Mouse (Mus musculus) thymus, postnatal 36 days (tissue): Measurements from ENCODE around the gene P2rx2.

Experiments used
- DNase-seq, 2 experiments: peaks; one replicate each; pipeline ENCODE4 v3.0.0; 2022; ENCODE audit warnings: mixed read lengths in 2 of 2

P2rx2 gene

GRCm38 (mm10) chr5:110313127-110313526, 29.9 kb downstream of the P2rx2 start:
- DNase-seq = no peak

DNA sequence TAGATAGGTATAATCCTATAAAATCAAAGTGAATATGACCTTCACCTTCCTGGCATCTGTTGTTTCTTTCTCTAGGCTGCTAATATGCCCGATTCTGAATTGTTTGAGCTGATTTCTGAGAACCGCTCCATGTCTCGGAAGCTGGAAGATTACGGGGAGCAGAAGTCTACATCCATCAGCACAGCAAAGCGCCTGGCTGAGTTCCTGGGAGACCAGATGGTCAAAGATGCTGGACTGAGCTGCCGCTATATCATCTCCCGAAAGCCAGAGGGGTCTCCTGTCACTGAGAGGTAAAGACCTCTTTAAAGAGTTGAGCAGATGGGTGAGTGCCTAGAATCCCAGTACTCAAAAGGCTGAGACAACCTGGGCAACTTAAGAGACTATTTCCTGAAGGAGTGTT, 34.2 kb downstream of the P2rx2 start:
- no peak for DNase-seq

DNA sequence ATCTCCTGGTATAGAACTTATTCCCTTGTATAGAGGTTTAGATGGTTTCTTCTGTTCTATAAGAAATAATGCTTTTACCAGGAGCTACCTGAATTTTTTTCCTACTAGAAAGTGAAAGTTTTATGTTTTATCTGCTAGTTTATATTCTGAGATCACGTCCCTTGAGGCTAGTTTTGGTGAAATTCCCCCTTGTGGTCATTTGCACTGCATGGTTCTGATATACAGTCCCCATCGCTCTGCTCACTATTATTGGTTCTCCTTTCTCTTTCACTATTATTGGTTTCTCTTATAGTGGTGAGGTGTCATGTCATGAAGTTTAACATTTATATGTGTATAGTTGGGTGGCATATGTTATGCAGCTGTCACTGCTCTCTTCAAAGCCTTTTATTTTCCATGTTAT, 42.4 kb downstream of the P2rx2 start:
- DNase-seq = no peak

GRCm38 (mm10) chr5:110296637-110297036, 46.4 kb downstream of the P2rx2 start:
- no peak for DNase-seq

DNA sequence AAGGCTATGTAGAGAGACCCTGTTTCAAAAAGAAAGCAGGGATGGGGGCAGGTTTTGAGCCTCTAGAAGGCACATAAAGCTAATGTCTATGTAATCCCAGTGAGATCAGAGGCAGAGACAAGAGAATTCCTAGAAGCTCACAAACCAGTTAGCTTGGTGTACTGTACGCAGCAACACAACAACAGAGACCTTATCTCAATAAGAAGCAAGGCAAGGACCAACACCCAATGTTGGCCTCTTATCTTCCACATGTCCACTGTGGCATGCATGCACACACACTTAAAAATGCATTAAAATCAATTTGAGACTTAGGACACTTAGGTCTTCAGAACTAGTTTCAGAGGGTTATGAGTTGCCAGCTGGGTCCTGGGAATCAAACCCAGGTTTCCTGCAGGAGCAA, 51.4 kb downstream of the P2rx2 start:
- no peak for DNase-seq
